Mouse (Mus musculus) limb, embryonic 15.5 days (tissue): ENCODE data around the gene Gm17428. TPM values are rescaled to one million over a fixed set of nuclear protein-coding genes. Genes with fewer than 3 reads are reported as not detected.
"Not testable (repeated sequence)": the region's sequence is repeated elsewhere in the genome, so short reads cannot be mapped to it uniquely, and the experiment has no call there.

Experiments used
- ATAC-seq: fragments of 200-750 bp; cut with Nextera tagmentation; 2 replicates; pipeline ENCODE4 v1.8.0; 2017; ENCODE audit warnings: low read depth, moderate TSS enrichment; ENCODE audit not compliant: insufficient number of reproducible peaks, low FRiP score, low TSS enrichment
- H3K27ac ChIP-seq: fragments of 300-500 bp; sonication (generic); 2 replicates; pipeline ENCODE4 v1.5.1; 2015; ENCODE audit warnings: moderate library complexity, mild to moderate bottlenecking, inconsistent platforms
- H3K27me3 ChIP-seq: fragments of 300-500 bp; sonication (generic); 2 replicates; pipeline ENCODE4 v1.6.1; 2015; ENCODE audit warnings: inconsistent platforms
- H3K36me3 ChIP-seq: fragments of 300-500 bp; sonication (generic); 2 replicates; pipeline ENCODE4 v1.6.1; 2015; ENCODE audit warnings: inconsistent platforms
- H3K4me1 ChIP-seq: fragments of 300-500 bp; sonication (generic); 2 replicates; pipeline ENCODE4 v1.6.1; 2015; ENCODE audit warnings: inconsistent platforms
- H3K4me2 ChIP-seq: fragments of 300-500 bp; sonication (generic); 2 replicates; pipeline ENCODE4 v1.6.1; 2015; ENCODE audit warnings: mild to moderate bottlenecking, inconsistent platforms
- H3K4me3 ChIP-seq: fragments of 300-500 bp; sonication (generic); 2 replicates; pipeline ENCODE4 v1.5.1; 2015; ENCODE audit warnings: mild to moderate bottlenecking, inconsistent platforms
- H3K9ac ChIP-seq: fragments of 300-500 bp; sonication (generic); 2 replicates; pipeline ENCODE4 v1.6.1; 2015; ENCODE audit warnings: inconsistent platforms
- H3K9me3 ChIP-seq: fragments of 300-500 bp; sonication (generic); 2 replicates; pipeline ENCODE4 v1.6.1; 2016; ENCODE audit warnings: inconsistent platforms
- WGBS: fragments of 180-500 bp; shearing (Covaris S2); methylation state at CpG from one replicate; pipeline ENCODE4 v1.1.7; 2015; 5-methylcytosine and 5-hydroxymethylcytosine counted together
- polyA plus RNA-seq: library from polyadenylated mRNA; unstranded; fragments of >200 nt; fragmentation: Nextera tagmentation; extraction: Ambion mirVana; gene quantifications from 2 replicates; pipeline ENCODE4 v1.2.1, GENCODE M21; 2015

Gm17428 gene
- polyA plus RNA-seq, 1 experiment from 2014 or later: not detected

- Histone ChIP-seq H3K27ac (no peak overlapping the region), H3K4me3 (no peak overlapping the region), H3K9ac (no peak overlapping the region), H3K4me2 (no peak overlapping the region), H3K9me3 (no peaks in the 10 kb centered on the region), H3K27me3 (no peaks in the 10 kb centered on the region), H3K4me1 (peaks cover 10% of the 10 kb centered on the region), H3K36me3 (no peaks in the 10 kb centered on the region)
- no peak; the same call in 1 of the 2 replicates for ATAC-seq
Measured at GRCm38 (mm10) chr14:54994869-54995186, 18.1 kb downstream of the Gm17428 start.

GRCm38 (mm10) chr14:54995457-54996138 is 18.9 kb downstream of the Gm17428 start:
- no peak overlapping the region for H3K4me2 ChIP-seq
- H3K9ac ChIP-seq: no peak overlapping the region
- H3K27ac ChIP-seq: peak overlapping the region; percentile 23; the same call in 1 of the 2 replicates
- ATAC-seq: no peak
- no peaks in the 10 kb centered on the region for H3K27me3 ChIP-seq
- H3K36me3 ChIP-seq: no peaks in the 10 kb centered on the region
- WGBS: 51% methylated on average over 14 of the region's 14 CpGs
- H3K4me1 ChIP-seq: peaks cover 10% of the 10 kb centered on the region
- H3K9me3 ChIP-seq: no peaks in the 10 kb centered on the region
- H3K4me3 ChIP-seq: no peak overlapping the region

DNA sequence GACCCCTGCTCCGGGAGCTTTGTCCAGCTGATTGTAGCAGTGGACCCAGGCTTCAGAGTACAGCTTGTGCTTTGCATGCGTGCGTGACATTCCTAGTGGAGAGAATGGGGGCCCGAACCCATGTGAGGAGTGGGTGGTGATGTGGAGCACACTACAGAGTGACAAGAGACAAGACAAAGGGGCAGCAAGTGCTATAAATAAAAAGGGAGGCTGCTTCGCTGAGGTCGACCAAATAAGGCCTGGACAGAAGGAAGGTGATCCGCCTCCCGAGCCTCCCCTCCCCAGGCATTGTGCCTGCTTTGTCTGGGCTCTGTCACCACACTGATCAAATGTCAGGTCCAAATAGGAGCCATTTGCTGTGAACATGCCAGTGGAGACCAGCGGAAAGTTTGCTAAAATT is 20.1 kb downstream of the Gm17428 start:
- H3K36me3 ChIP-seq: no peaks in the 10 kb centered on the region
- H3K4me1 ChIP-seq: peaks cover 10% of the 10 kb centered on the region
- ATAC-seq: no peak
- H3K27ac ChIP-seq: peak overlapping the region; percentile 47; the same call in 1 of the 2 replicates
- no peak overlapping the region for H3K9ac ChIP-seq
- H3K27me3 ChIP-seq: no peaks in the 10 kb centered on the region
- H3K4me2 ChIP-seq: no peak overlapping the region
- 70% methylated on average over 9 of the region's 9 CpGs for WGBS
- H3K9me3 ChIP-seq: no peaks in the 10 kb centered on the region
- H3K4me3 ChIP-seq: no peak overlapping the region

GRCm38 (mm10) chr14:54997297-54997696 is 20.6 kb downstream of the Gm17428 start:
- Histone ChIP-seq H3K27me3 (no peaks in the 10 kb centered on the region), H3K4me2 (no peak overlapping the region), H3K4me3 (no peak overlapping the region), H3K9me3 (no peaks in the 10 kb centered on the region), H3K27ac (0 out of 2 replicates have a peak overlapping the region, but pooled peaks have one; percentile 47), H3K36me3 (no peaks in the 10 kb centered on the region), H3K9ac (no peak overlapping the region), H3K4me1 (peaks cover 10% of the 10 kb centered on the region)
- 52% methylated on average over 4 of the region's 4 CpGs for WGBS
- no peak; the same call in 1 of the 2 replicates for ATAC-seq

- Histone ChIP-seq H3K27me3 (no peaks in the 10 kb centered on the region), H3K9ac (no peak overlapping the region), H3K9me3 (no peaks in the 10 kb centered on the region), H3K27ac (no peak overlapping the region), H3K4me2 (no peak overlapping the region), H3K4me1 (peaks cover 10% of the 10 kb centered on the region), H3K36me3 (no peaks in the 10 kb centered on the region), H3K4me3 (no peak overlapping the region)
- ATAC-seq: no peak
Measured at GRCm38 (mm10) chr14:54998680-54999079, 21.9 kb downstream of the Gm17428 start.

DNA sequence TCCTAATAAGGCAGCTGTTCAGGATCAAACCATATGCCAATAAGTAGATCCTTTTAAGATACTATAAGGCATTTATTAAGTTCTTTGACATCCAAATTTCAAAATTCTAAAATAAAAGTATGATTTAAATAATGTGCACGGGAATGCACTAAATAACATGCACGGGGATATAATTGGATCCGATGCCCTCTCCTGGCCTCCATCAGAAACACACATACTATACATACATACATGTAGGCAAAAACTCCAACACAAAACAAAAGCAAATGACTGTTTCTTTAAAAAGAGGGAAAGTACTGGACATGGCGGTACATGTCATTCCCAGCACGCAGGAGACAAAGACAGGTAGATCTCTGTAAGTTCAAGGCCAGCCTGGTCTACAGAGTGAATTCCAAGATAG is 23.1 kb downstream of the Gm17428 start:
- not testable (repeated sequence) for H3K36me3 ChIP-seq, H3K4me1 ChIP-seq, H3K9ac ChIP-seq, H3K4me3 ChIP-seq, ATAC-seq, H3K9me3 ChIP-seq, H3K27ac ChIP-seq, H3K4me2 ChIP-seq, H3K27me3 ChIP-seq
- WGBS: 80% methylated on average over 5 of the region's 5 CpGs

GRCm38 (mm10) chr14:55000814-55001213 is 24.1 kb downstream of the Gm17428 start:
- Histone ChIP-seq H3K9me3 (no peaks in the 10 kb centered on the region), H3K4me2 (no peak overlapping the region), H3K4me3 (no peak overlapping the region), H3K36me3 (no peaks in the 10 kb centered on the region), H3K27ac (no peak overlapping the region), H3K27me3 (no peaks in the 10 kb centered on the region), H3K4me1 (peaks cover 1% of the 10 kb centered on the region; the same call in 1 of the 2 replicates), H3K9ac (no peak overlapping the region)
- ATAC-seq: no peak
- 78% methylated on average over 6 of the region's 6 CpGs for WGBS

DNA sequence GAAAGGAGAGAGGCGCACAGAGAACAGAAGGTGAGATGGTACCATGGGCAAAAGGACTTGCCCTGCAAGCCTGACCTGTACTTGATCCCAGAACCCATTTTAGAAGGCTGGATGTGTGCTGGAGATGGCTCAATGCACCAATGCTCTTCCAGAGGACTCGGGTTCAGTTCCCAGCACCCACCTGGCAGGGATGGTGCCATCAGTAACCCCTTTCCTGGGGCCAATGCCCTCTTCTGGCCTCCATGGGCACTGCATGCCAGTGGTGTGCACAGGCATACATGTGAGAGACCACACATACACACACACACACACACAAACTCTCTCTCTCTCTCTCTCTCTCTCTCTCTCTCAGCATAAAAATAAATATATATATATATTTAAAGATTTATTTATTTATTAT is 24.7 kb downstream of the Gm17428 start:
- Histone ChIP-seq H3K27me3 (no peaks in the 10 kb centered on the region), H3K27ac (no peak overlapping the region), H3K36me3 (no peaks in the 10 kb centered on the region), H3K4me2 (no peak overlapping the region), H3K4me1 (no peaks in the 10 kb centered on the region), H3K4me3 (no peak overlapping the region), H3K9ac (no peak overlapping the region), H3K9me3 (no peaks in the 10 kb centered on the region)
- no peak for ATAC-seq
- 97% methylated on average over 2 of the region's 2 CpGs for WGBS

GRCm38 (mm10) chr14:55001938-55002686 is 25.4 kb downstream of the Gm17428 start:
- no peak overlapping the region for H3K4me3 ChIP-seq
- ATAC-seq: no peak
- H3K4me2 ChIP-seq: no peak overlapping the region
- WGBS: 44% methylated on average over 12 of the region's 12 CpGs
- no peaks in the 10 kb centered on the region for H3K9me3 ChIP-seq
- no peak overlapping the region for H3K27ac ChIP-seq
- H3K9ac ChIP-seq: no peak overlapping the region
- H3K4me1 ChIP-seq: no peaks in the 10 kb centered on the region
- no peaks in the 10 kb centered on the region for H3K36me3 ChIP-seq
- H3K27me3 ChIP-seq: no peaks in the 10 kb centered on the region

DNA sequence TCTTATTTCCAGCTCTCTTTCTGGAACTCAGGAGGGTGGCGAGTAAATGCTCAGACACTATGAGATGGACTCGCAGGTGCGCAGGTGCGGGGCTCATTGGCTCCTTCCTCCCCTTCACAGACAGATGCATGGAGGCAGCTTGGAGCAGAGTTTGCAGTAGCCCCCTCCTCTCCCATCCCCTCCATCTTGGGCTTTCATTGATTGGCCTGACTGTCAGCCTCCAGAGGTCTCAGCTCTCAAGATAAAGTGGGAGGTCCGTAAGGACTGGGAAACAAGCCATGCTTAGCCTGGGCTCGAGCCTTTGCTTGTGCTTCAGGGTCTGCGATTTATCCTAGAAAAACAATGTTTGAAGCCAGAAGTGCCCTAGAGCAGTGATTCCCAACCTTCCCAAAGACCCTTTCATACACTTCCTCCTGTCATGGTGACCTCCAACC is 26.0 kb downstream of the Gm17428 start:
- Histone ChIP-seq H3K4me2 (no peak overlapping the region), H3K9me3 (no peaks in the 10 kb centered on the region), H3K4me3 (no peak overlapping the region), H3K27me3 (no peaks in the 10 kb centered on the region), H3K9ac (no peak overlapping the region), H3K4me1 (no peaks in the 10 kb centered on the region), H3K27ac (no peak overlapping the region), H3K36me3 (no peaks in the 10 kb centered on the region)
- WGBS: 66% methylated on average over 7 of the region's 7 CpGs
- no peak for ATAC-seq

- Histone ChIP-seq H3K9me3 (no peaks in the 10 kb centered on the region), H3K27ac (no peak overlapping the region), H3K4me2 (no peak overlapping the region), H3K9ac (no peak overlapping the region), H3K4me3 (no peak overlapping the region), H3K36me3 (no peaks in the 10 kb centered on the region), H3K27me3 (no peaks in the 10 kb centered on the region), H3K4me1 (no peaks in the 10 kb centered on the region)
- no peak for ATAC-seq
- whole genome bisulfite sequencing: 75% methylated on average over 18 of the region's 18 CpGs
Measured at GRCm38 (mm10) chr14:55003878-55004855, 27.4 kb downstream of the Gm17428 start.

DNA sequence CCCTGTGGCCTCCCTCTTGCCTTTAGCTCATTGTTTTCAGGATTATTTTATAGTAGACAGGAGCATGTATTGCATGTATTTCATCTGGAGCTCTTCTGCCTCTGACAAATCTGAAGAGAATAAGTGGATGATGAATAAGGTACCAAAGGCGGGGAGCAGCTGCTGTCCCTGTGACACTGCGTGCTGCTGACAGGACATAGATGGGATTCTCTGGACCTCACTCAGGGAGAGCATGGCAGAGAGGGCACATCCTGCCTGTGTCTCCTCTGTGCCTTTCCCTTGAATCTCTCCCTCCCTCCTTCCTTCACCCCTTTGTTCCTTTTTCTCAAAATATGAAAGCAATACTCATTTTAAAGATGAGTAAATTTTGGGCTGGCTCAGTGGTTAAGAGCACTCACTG is 28.8 kb downstream of the Gm17428 start:
- Histone ChIP-seq H3K4me3 (no peak overlapping the region), H3K27me3 (no peaks in the 10 kb centered on the region), H3K36me3 (no peaks in the 10 kb centered on the region), H3K9me3 (no peaks in the 10 kb centered on the region), H3K27ac (no peak overlapping the region), H3K9ac (no peak overlapping the region), H3K4me1 (no peaks in the 10 kb centered on the region), H3K4me2 (no peak overlapping the region)
- no peak for ATAC-seq
- WGBS: 73% methylated on average over 2 of the region's 2 CpGs
